Mouse (Mus musculus): ENCODE measurements around the gene Fancf. TPM values are rescaled to one million over a fixed set of nuclear protein-coding genes. Genes with fewer than 3 reads are reported as not detected.
A peak's percentile ranks its signal among the peaks of the same experiment; 100 is the strongest.

Fancf gene
- 1 to 10 TPM; 4.4 to 5.5 TPM for total RNA-seq (2021)
- long read RNA-seq, experiment 1, transcript Fancf-201 (1 exons, 1,691 nt) = major isoform, 11 of 11 reads
- long read RNA-seq, experiment 1, partial matches to known transcripts = 0 of 11 reads
- long read RNA-seq, experiment 1, other reads (novel, unspliced or antisense) = 0 of 11 reads
- long read RNA-seq, experiment 2, transcript Fancf-201 (1 exons, 1,691 nt) = major isoform, 10 of 10 reads
- long read RNA-seq, experiment 2, partial matches to known transcripts = 0 of 10 reads
- long read RNA-seq, experiment 2, other reads (novel, unspliced or antisense) = 0 of 10 reads

- DNase-seq (ENCODE audit: low spot score in 2 of 2) = peak; percentile 94 to 96
These were observed at the start of gene Fancf for GRCm38 (mm10) chr7:51862097-51862492. Gene Fancf, minus strand, starts transcription at chr7:51862267.

- DNase-seq (ENCODE audit: low spot score in 2 of 2) = no peak
These were observed 37.0 kb upstream of the Fancf start for GRCm38 (mm10) chr7:51899066-51899465.

GRCm38 (mm10) chr7:51894939-51895338, 32.9 kb upstream of the Fancf start:
- DNase-seq (ENCODE audit: low spot score in 2 of 2) = no peak

GRCm38 (mm10) chr7:51894133-51894801, 32.2 kb upstream of the Fancf start:
- DNase-seq (ENCODE audit: low spot score in 2 of 2) = no peak

- DNase-seq (ENCODE audit: low spot score in 2 of 2) = no peak
These were observed 30.9 kb upstream of the Fancf start for GRCm38 (mm10) chr7:51893008-51893407.

- no peak for DNase-seq (ENCODE audit: low spot score in 2 of 2)
These were observed 30.3 kb upstream of the Fancf start for GRCm38 (mm10) chr7:51892224-51892965.

GRCm38 (mm10) chr7:51889601-51890000, 27.5 kb upstream of the Fancf start:
- DNase-seq (ENCODE audit: low spot score in 2 of 2) = no peak

GRCm38 (mm10) chr7:51887678-51888567, 25.9 kb upstream of the Fancf start:
- no peak for DNase-seq (ENCODE audit: low spot score in 2 of 2)

- DNase-seq (ENCODE audit: low spot score in 2 of 2) = no peak
These were observed 23.3 kb upstream of the Fancf start for GRCm38 (mm10) chr7:51885345-51885744.

GRCm38 (mm10) chr7:51880121-51880520, 18.1 kb upstream of the Fancf start:
- no peak for DNase-seq (ENCODE audit: low spot score in 2 of 2)

GRCm38 (mm10) chr7:51879136-51879723, 17.2 kb upstream of the Fancf start:
- DNase-seq (ENCODE audit: low spot score in 2 of 2) = peak; percentile 35 to 50

GRCm38 (mm10) chr7:51878730-51879129, 16.7 kb upstream of the Fancf start:
- DNase-seq (ENCODE audit: low spot score in 2 of 2) = peak in 1 of 2 experiments; percentile 30

- DNase-seq (ENCODE audit: low spot score in 2 of 2) = no peak
These were observed 14.2 kb upstream of the Fancf start for GRCm38 (mm10) chr7:51876316-51876715.

- DNase-seq (ENCODE audit: low spot score in 2 of 2) = no peak
These were observed 10.5 kb upstream of the Fancf start for GRCm38 (mm10) chr7:51872597-51872996.

GRCm38 (mm10) chr7:51872041-51872440, 10.0 kb upstream of the Fancf start:
- DNase-seq (ENCODE audit: low spot score in 2 of 2) = no peak

- DNase-seq (ENCODE audit: low spot score in 2 of 2) = no peak
These were observed 5.9 kb upstream of the Fancf start for GRCm38 (mm10) chr7:51867983-51868382.

- DNase-seq (ENCODE audit: low spot score in 2 of 2) = no peak
These were observed 3.3 kb upstream of the Fancf start for GRCm38 (mm10) chr7:51865336-51865735.

- no peak for DNase-seq (ENCODE audit: low spot score in 2 of 2)
These were observed 775 bp upstream of the Fancf start for GRCm38 (mm10) chr7:51862842-51863241.

- DNase-seq (ENCODE audit: low spot score in 2 of 2) = peak; percentile 78 to 90
These were observed 594 bp downstream of the Fancf start, which contains the start of gene Gas2 for GRCm38 (mm10) chr7:51861250-51862096. Gene Gas2, plus strand, starts transcription at chr7:51862015.

Measured in gastrocnemius, postnatal 4 days (tissue).